Mouse (Mus musculus) liver, adult 2 months (tissue): ENCODE results near the gene Ndufs3.

Experiments used
- CTCF ChIP-seq: fragments of 200-500 bp; IDR thresholded peaks from 2 replicates; pipeline ENCODE4 v1.5.1; 2011; ENCODE audit warnings: low read depth, low read length, control low read depth
- POLR2A ChIP-seq: fragments of 200-500 bp; IDR thresholded peaks from 2 replicates; pipeline ENCODE4 v1.6.1; 2011; ENCODE audit warnings: low read length, control low read depth; ENCODE audit not compliant: insufficient read depth; ENCODE audit errors: extremely low read depth

- TF ChIP-seq CTCF (no peak), POLR2A (no peak)
These were observed 22.8 kb downstream of the Ndufs3 start for GRCm38 (mm10) chr2:90881824-90882223.
